Mouse (Mus musculus): ENCODE data around the gene Stat5a. TPM values are rescaled to one million over a fixed set of nuclear protein-coding genes. Genes with fewer than 3 reads are reported as not detected.

Gene Stat5a
- polyA plus RNA-seq, 1 experiment, result 6.9 TPM

GRCm38 (mm10) chr11:100908567-100908966 is 49.4 kb downstream of the Stat5a start:
- no peak overlapping the region for H3K4me3 ChIP-seq (ENCODE audit: low read depth, low read length)
- no peak overlapping the region for H3K27ac ChIP-seq (ENCODE audit: insufficient read depth, low read depth, low read length)
- 81% methylated on average over 9 of the region's 9 CpGs for WGBS
- TF ChIP-seq POLR2A (IDR thresholded peaks at IDR 0.05; ENCODE audit: low read depth, low read length) (no peak), CTCF (IDR thresholded peaks at IDR 0.05; ENCODE audit: extremely low read depth, insufficient read length, insufficient replicate concordance, low read depth, low read length) (no peak)
- peaks cover 54% of the 10 kb centered on the region for H3K36me3 ChIP-seq (ENCODE audit: control insufficient read depth, insufficient read depth, low read length)
- peaks cover 6% of the 10 kb centered on the region for H3K4me1 ChIP-seq (ENCODE audit: control insufficient read depth, insufficient read depth, insufficient read length, low read length)
- H3K27me3 ChIP-seq (ENCODE audit: control insufficient read depth, insufficient read depth, low read length), result no peaks in the 10 kb centered on the region

GRCm38 (mm10) chr11:100912401-100913155 is 53.4 kb downstream of the Stat5a start:
- 82% methylated on average over 17 of the region's 17 CpGs for WGBS
- Histone ChIP-seq H3K4me3 (ENCODE audit: low read depth, low read length) (no peak overlapping the region), H3K4me1 (ENCODE audit: control insufficient read depth, insufficient read depth, insufficient read length, low read length) (no peaks in the 10 kb centered on the region; the same call in 1 of the 2 replicates), H3K27me3 (ENCODE audit: control insufficient read depth, insufficient read depth, low read length) (no peaks in the 10 kb centered on the region), H3K27ac (ENCODE audit: insufficient read depth, low read depth, low read length) (no peak overlapping the region), H3K36me3 (ENCODE audit: control insufficient read depth, insufficient read depth, low read length) (peaks cover 33% of the 10 kb centered on the region)
- TF ChIP-seq POLR2A (IDR thresholded peaks at IDR 0.05; ENCODE audit: low read depth, low read length) (no peak), CTCF (IDR thresholded peaks at IDR 0.05; ENCODE audit: extremely low read depth, insufficient read length, insufficient replicate concordance, low read depth, low read length) (no peak)

- Histone ChIP-seq H3K27me3 (ENCODE audit: control insufficient read depth, insufficient read depth, low read length) (no peaks in the 10 kb centered on the region), H3K36me3 (ENCODE audit: control insufficient read depth, insufficient read depth, low read length) (peaks cover 31% of the 10 kb centered on the region), H3K4me3 (ENCODE audit: low read depth, low read length) (no peak overlapping the region), H3K27ac (ENCODE audit: insufficient read depth, low read depth, low read length) (no peak overlapping the region), H3K4me1 (ENCODE audit: control insufficient read depth, insufficient read depth, insufficient read length, low read length) (no peaks in the 10 kb centered on the region; the same call in 1 of the 2 replicates)
- 80% methylated on average over 5 of the region's 5 CpGs for WGBS
- no peak for TF ChIP-seq CTCF (IDR thresholded peaks at IDR 0.05; ENCODE audit: extremely low read depth, insufficient read length, insufficient replicate concordance, low read depth, low read length)
- no peak for TF ChIP-seq POLR2A (IDR thresholded peaks at IDR 0.05; ENCODE audit: low read depth, low read length)
Observed at GRCm38 (mm10) chr11:100914415-100914814, 55.3 kb downstream of the Stat5a start.

GRCm38 (mm10) chr11:100915063-100915462 is 55.9 kb downstream of the Stat5a start:
- no peak for TF ChIP-seq CTCF (IDR thresholded peaks at IDR 0.05; ENCODE audit: extremely low read depth, insufficient read length, insufficient replicate concordance, low read depth, low read length)
- no peak for TF ChIP-seq POLR2A (IDR thresholded peaks at IDR 0.05; ENCODE audit: low read depth, low read length)
- H3K36me3 ChIP-seq (ENCODE audit: control insufficient read depth, insufficient read depth, low read length), result peaks cover 27% of the 10 kb centered on the region

GRCm38 (mm10) chr11:100916432-100916971 is 57.4 kb downstream of the Stat5a start:
- H3K4me3 ChIP-seq (ENCODE audit: low read depth, low read length), result no peak overlapping the region
- no peaks in the 10 kb centered on the region; the same call in 1 of the 2 replicates for H3K4me1 ChIP-seq (ENCODE audit: control insufficient read depth, insufficient read depth, insufficient read length, low read length)
- no peaks in the 10 kb centered on the region for H3K27me3 ChIP-seq (ENCODE audit: control insufficient read depth, insufficient read depth, low read length)
- whole genome bisulfite sequencing, result 87% methylated on average over 4 of the region's 4 CpGs
- no peak overlapping the region for H3K27ac ChIP-seq (ENCODE audit: insufficient read depth, low read depth, low read length)
- H3K36me3 ChIP-seq (ENCODE audit: control insufficient read depth, insufficient read depth, low read length), result peaks cover 20% of the 10 kb centered on the region
- TF ChIP-seq CTCF (IDR thresholded peaks at IDR 0.05; ENCODE audit: extremely low read depth, insufficient read length, insufficient replicate concordance, low read depth, low read length), result no peak
- TF ChIP-seq POLR2A (IDR thresholded peaks at IDR 0.05; ENCODE audit: low read depth, low read length), result no peak

More at GRCm38 (mm10) chr11:100915063-100915462, 55.9 kb downstream of the Stat5a start:
- Histone ChIP-seq H3K27me3 (ENCODE audit: control insufficient read depth, insufficient read depth, low read length) (no peaks in the 10 kb centered on the region), H3K4me3 (ENCODE audit: low read depth, low read length) (no peak overlapping the region), H3K4me1 (ENCODE audit: control insufficient read depth, insufficient read depth, insufficient read length, low read length) (no peaks in the 10 kb centered on the region; the same call in 1 of the 2 replicates), H3K27ac (ENCODE audit: insufficient read depth, low read depth, low read length) (no peak overlapping the region)
- WGBS, result 81% methylated on average over 3 of the region's 3 CpGs

- Histone ChIP-seq H3K36me3 (ENCODE audit: control insufficient read depth, insufficient read depth, low read length) (peaks cover 17% of the 10 kb centered on the region), H3K4me1 (ENCODE audit: control insufficient read depth, insufficient read depth, insufficient read length, low read length) (no peaks in the 10 kb centered on the region), H3K27me3 (ENCODE audit: control insufficient read depth, insufficient read depth, low read length) (no peaks in the 10 kb centered on the region), H3K27ac (ENCODE audit: insufficient read depth, low read depth, low read length) (no peak overlapping the region), H3K4me3 (ENCODE audit: low read depth, low read length) (no peak overlapping the region)
- 86% methylated on average over 5 of the region's 5 CpGs for WGBS
- TF ChIP-seq POLR2A (IDR thresholded peaks at IDR 0.05; ENCODE audit: low read depth, low read length) (no peak), CTCF (IDR thresholded peaks at IDR 0.05; ENCODE audit: extremely low read depth, insufficient read length, insufficient replicate concordance, low read depth, low read length) (no peak)
Observed at GRCm38 (mm10) chr11:100918007-100918406, 58.9 kb downstream of the Stat5a start.

GRCm38 (mm10) chr11:100920887-100921624 is 61.9 kb downstream of the Stat5a start:
- H3K27ac ChIP-seq (ENCODE audit: insufficient read depth, low read depth, low read length), result no peak overlapping the region
- H3K36me3 ChIP-seq (ENCODE audit: control insufficient read depth, insufficient read depth, low read length), result peaks cover 13% of the 10 kb centered on the region
- WGBS, result 95% methylated on average over 4 of the region's 4 CpGs
- TF ChIP-seq CTCF (IDR thresholded peaks at IDR 0.05; ENCODE audit: extremely low read depth, insufficient read length, insufficient replicate concordance, low read depth, low read length), result no peak
- TF ChIP-seq POLR2A (IDR thresholded peaks at IDR 0.05; ENCODE audit: low read depth, low read length), result no peak
- H3K4me1 ChIP-seq (ENCODE audit: control insufficient read depth, insufficient read depth, insufficient read length, low read length), result peaks cover 13% of the 10 kb centered on the region; the same call in 1 of the 2 replicates
- H3K27me3 ChIP-seq (ENCODE audit: control insufficient read depth, insufficient read depth, low read length), result no peaks in the 10 kb centered on the region
- no peak overlapping the region for H3K4me3 ChIP-seq (ENCODE audit: low read depth, low read length)
